Mouse (Mus musculus): ENCODE measurements around the gene Smtnl1. TPM values are rescaled to one million over a fixed set of nuclear protein-coding genes. Genes with fewer than 3 reads are reported as not detected.

Gene Smtnl1
- polyA plus RNA-seq, 1 experiment from 2014 or later, result not detected

- Histone ChIP-seq H3K9me3 (no peaks in the 10 kb centered on the region), H3K4me3 (no peak overlapping the region), H3K4me1 (peaks cover 35% of the 10 kb centered on the region), H3K36me3 (replicated peaks) (no peaks in the 10 kb centered on the region), H3K27me3 (ENCODE audit: poor library complexity, severe bottlenecking) (no peaks in the 10 kb centered on the region), H3K27ac (0 out of 2 replicates have a peak overlapping the region, but pooled peaks have one; percentile 11)
- WGBS, result 43% methylated on average over 3 of the region's 3 CpGs
- DNase-seq (ENCODE audit: extremely low spot score, low spot score), result no peak
Measured at GRCm38 (mm10) chr2:84777706-84778105, 44.7 kb downstream of the Smtnl1 start.

DNA sequence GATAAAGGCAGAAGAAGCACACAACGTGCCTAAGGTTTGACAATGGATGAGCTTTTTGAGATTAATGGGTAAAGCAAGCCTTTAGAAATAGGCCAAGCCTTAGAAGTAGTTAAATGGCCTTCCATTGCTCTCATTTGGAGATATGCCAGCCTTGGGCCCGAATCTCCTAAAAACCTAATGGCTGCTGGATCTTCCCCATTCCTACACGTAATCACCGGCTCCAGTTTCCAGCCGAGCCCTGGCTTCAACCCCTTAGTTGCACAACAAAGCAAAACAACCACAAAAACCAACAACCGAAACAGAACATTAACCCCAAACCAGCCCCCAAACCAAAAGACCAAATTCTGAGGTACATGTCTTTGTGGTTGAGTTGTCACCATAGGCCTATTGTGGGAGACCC is 46.8 kb downstream of the Smtnl1 start:
- 86% methylated on average over 6 of the region's 6 CpGs for WGBS
- Histone ChIP-seq H3K9me3 (no peaks in the 10 kb centered on the region), H3K4me1 (peaks cover 35% of the 10 kb centered on the region), H3K27me3 (ENCODE audit: poor library complexity, severe bottlenecking) (no peaks in the 10 kb centered on the region), H3K27ac (peak overlapping the region; percentile 89), H3K36me3 (replicated peaks) (no peaks in the 10 kb centered on the region), H3K4me3 (no peak overlapping the region)
- no peak for DNase-seq (ENCODE audit: extremely low spot score, low spot score)

- no peaks in the 10 kb centered on the region for H3K36me3 ChIP-seq (replicated peaks)
- no peaks in the 10 kb centered on the region for H3K9me3 ChIP-seq
- H3K4me1 ChIP-seq, result peaks cover 35% of the 10 kb centered on the region
- peak; percentile 23 for DNase-seq (ENCODE audit: extremely low spot score, low spot score)
- H3K27me3 ChIP-seq (ENCODE audit: poor library complexity, severe bottlenecking), result no peaks in the 10 kb centered on the region
- H3K4me3 ChIP-seq, result peak within 1 kb of the TSS; percentile 47
- WGBS, result 68% methylated on average over 9 of the region's 9 CpGs
- H3K27ac ChIP-seq, result peak within 1 kb of the TSS; percentile 89
Measured at GRCm38 (mm10) chr2:84775241-84775640, 47.2 kb downstream of the Smtnl1 start, which contains the start of gene Serping1. Gene Serping1 (minus strand): TSS chr2:84775444.

GRCm38 (mm10) chr2:84774751-84775150 is 47.7 kb downstream of the Smtnl1 start:
- Histone ChIP-seq H3K36me3 (replicated peaks) (0 out of 2 replicates have a peak, but pooled peaks cover 3% of the 10 kb centered on the region), H3K4me3 (peak overlapping the region; percentile 47), H3K27me3 (ENCODE audit: poor library complexity, severe bottlenecking) (no peaks in the 10 kb centered on the region), H3K4me1 (peaks cover 35% of the 10 kb centered on the region), H3K9me3 (no peaks in the 10 kb centered on the region), H3K27ac (peak overlapping the region; percentile 89)
- DNase-seq (ENCODE audit: extremely low spot score, low spot score), result peak; percentile 79
- whole genome bisulfite sequencing, result under 1% methylated on average over 14 of the region's 15 CpGs

DNA sequence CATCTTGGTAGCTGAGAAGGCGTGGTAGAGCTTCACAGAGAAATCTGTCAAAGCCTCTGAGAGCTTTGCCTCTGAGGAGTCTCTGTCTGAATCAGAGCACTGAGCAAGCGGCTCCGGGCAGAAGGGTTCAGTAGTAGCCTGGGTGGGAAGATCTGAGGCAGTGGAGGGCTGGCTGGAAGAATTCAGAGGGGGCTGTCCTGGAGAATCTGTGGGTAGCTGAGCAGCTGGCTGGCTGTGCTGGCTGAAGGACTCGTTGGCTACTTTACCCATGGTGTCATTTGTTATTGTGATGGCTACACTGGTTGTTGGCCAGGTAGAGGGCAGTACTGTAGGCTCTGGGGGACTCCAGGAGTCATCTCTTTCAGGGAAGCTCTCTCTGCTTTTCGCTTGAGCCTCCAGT is 49.3 kb downstream of the Smtnl1 start:
- Histone ChIP-seq H3K4me3 (no peak overlapping the region; the same call in 1 of the 2 replicates), H3K27ac (peak overlapping the region; percentile 89; the same call in 1 of the 2 replicates), H3K4me1 (peaks cover 35% of the 10 kb centered on the region), H3K36me3 (replicated peaks) (0 out of 2 replicates have a peak, but pooled peaks cover 4% of the 10 kb centered on the region), H3K9me3 (no peaks in the 10 kb centered on the region), H3K27me3 (ENCODE audit: poor library complexity, severe bottlenecking) (no peaks in the 10 kb centered on the region)
- DNase-seq (ENCODE audit: extremely low spot score, low spot score), result no peak
- WGBS, result 86% methylated on average over 5 of the region's 5 CpGs

DNA sequence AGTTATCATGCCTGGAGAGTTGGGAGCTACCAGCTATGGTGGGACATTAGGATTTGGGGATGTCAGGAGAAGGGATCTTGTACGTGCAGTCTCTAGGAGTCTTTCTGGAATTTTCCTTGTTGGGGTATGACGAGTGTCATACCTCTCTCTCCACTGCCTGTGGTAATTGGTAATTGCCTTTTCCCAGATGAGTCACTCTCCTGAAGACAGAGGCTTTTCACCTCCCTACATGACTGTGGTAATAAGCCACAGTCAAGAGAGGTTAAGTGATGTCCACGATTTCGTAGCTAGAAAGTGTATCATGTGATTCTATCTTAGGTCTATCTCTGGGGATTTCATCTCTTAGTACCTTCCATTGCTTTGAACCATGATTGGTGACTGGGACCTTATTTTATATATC is 50.0 kb downstream of the Smtnl1 start:
- 0 out of 2 replicates have a peak, but pooled peaks cover 4% of the 10 kb centered on the region for H3K36me3 ChIP-seq (replicated peaks)
- H3K4me3 ChIP-seq, result no peak overlapping the region
- H3K9me3 ChIP-seq, result no peaks in the 10 kb centered on the region
- H3K27me3 ChIP-seq (ENCODE audit: poor library complexity, severe bottlenecking), result no peaks in the 10 kb centered on the region
- no peak overlapping the region for H3K27ac ChIP-seq
- peaks cover 33% of the 10 kb centered on the region for H3K4me1 ChIP-seq
- 91% methylated on average over 4 of the region's 4 CpGs for WGBS
- no peak for DNase-seq (ENCODE audit: extremely low spot score, low spot score)

DNA sequence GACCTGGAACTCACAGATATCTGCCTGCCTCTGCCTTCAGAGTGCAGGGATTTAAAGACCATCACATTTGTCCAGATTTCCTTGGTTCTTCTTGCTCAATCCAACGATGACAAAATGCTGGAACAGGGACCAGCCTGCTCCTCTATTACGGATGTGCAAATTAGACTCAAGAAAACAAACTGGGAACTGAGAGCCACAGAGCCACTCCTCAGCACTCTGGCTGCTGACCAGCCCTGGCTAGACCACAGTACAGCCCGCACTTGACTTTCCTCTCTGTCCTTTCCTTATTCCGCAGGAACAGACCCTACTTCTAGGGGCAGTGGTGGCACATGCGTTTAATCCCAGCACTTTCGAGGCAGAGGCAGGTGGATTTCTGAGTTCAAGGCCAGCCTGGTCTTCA is 52.0 kb downstream of the Smtnl1 start:
- DNase-seq (ENCODE audit: extremely low spot score, low spot score), result no peak
- peaks cover 27% of the 10 kb centered on the region for H3K4me1 ChIP-seq
- no peaks in the 10 kb centered on the region for H3K27me3 ChIP-seq (ENCODE audit: poor library complexity, severe bottlenecking)
- no peak overlapping the region for H3K4me3 ChIP-seq
- peaks cover 4% of the 10 kb centered on the region; the same call in 1 of the 2 replicates for H3K36me3 ChIP-seq (replicated peaks)
- WGBS, result 87% methylated on average over 6 of the region's 6 CpGs
- H3K9me3 ChIP-seq, result no peaks in the 10 kb centered on the region
- H3K27ac ChIP-seq, result no peak overlapping the region

DNA sequence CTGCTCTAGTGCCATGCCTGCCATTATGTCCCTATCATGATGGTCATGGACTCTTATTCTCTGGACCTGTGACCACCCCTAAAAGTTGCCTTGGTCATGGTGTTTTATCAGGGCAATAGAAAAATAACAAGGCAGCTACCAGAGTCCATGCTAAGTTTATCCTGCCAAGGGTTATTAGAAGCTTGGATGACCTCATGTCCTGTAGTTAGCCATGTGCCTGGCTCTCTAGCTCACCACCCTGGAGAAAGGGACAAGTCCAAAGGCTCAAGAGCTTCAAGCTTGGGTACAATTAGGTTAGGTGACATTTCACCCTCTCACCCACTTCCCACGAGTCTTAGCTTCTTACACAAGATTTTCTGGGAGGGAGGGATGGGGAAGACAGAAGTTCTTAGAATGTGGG is 59.6 kb downstream of the Smtnl1 start:
- Histone ChIP-seq H3K27ac (no peak overlapping the region), H3K4me3 (no peak overlapping the region), H3K9me3 (no peaks in the 10 kb centered on the region), H3K4me1 (peaks cover 10% of the 10 kb centered on the region), H3K27me3 (ENCODE audit: poor library complexity, severe bottlenecking) (no peaks in the 10 kb centered on the region), H3K36me3 (replicated peaks) (peaks cover 6% of the 10 kb centered on the region)
- WGBS, result 57% methylated on average over 1 of the region's 1 CpGs
- DNase-seq (ENCODE audit: extremely low spot score, low spot score), result no peak

DNA sequence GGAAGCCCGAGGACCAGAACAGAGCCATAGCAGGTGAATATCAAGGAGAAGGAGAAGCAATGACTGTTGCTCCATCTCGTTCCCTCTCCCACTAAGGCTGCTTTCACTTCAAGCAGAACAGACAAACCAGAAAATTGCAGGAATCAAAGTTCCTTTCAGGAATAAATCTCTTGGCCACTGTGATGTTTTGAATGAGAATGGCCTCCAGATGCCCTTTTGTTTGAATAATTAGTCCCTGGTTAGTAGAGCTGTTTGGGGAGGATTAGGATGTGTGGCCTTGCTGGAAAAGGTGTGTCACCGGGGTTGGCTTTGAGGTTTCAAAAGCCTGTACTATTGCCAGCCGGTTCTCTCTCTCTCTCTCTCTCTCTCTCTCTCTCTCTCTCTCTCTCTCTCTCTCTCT is 60.2 kb downstream of the Smtnl1 start:
- WGBS, result 35% methylated on average over 3 of the region's 4 CpGs
- no peak for DNase-seq (ENCODE audit: extremely low spot score, low spot score)
- H3K27me3 ChIP-seq (ENCODE audit: poor library complexity, severe bottlenecking), result no peaks in the 10 kb centered on the region
- H3K9me3 ChIP-seq, result no peaks in the 10 kb centered on the region
- no peak overlapping the region for H3K4me3 ChIP-seq
- peaks cover 6% of the 10 kb centered on the region for H3K36me3 ChIP-seq (replicated peaks)
- no peak overlapping the region for H3K27ac ChIP-seq
- peaks cover 12% of the 10 kb centered on the region for H3K4me1 ChIP-seq

- peaks cover 6% of the 10 kb centered on the region for H3K36me3 ChIP-seq (replicated peaks)
- WGBS, result 87% methylated on average over 1 of the region's 1 CpGs
- H3K4me3 ChIP-seq, result no peak overlapping the region
- no peak overlapping the region for H3K27ac ChIP-seq
- H3K9me3 ChIP-seq, result no peaks in the 10 kb centered on the region
- peaks cover 16% of the 10 kb centered on the region for H3K4me1 ChIP-seq
- no peak for DNase-seq (ENCODE audit: extremely low spot score, low spot score)
- H3K27me3 ChIP-seq (ENCODE audit: poor library complexity, severe bottlenecking), result no peaks in the 10 kb centered on the region
Measured at GRCm38 (mm10) chr2:84761840-84762239, 60.6 kb downstream of the Smtnl1 start.

DNA sequence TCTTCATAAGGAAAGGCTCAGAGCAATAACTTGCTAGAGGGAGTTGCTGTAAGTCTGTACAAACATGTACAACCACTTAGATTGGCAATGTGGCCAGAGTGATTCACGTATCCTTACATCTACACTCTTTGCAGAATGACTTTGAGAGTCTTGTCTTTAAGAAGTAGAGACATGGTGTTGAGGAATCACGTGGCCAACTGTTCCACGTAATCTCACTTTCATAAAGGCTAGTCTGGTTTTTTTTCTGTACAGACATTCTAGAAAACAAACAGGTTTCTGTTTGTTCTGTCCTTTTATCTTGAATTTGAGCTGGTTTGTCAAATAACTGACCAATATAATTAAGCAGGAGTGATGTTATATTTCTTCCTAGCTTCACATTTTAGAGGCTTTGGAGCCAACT is 61.1 kb downstream of the Smtnl1 start:
- no peak for DNase-seq (ENCODE audit: extremely low spot score, low spot score)
- peaks cover 18% of the 10 kb centered on the region for H3K4me1 ChIP-seq
- H3K4me3 ChIP-seq, result no peak overlapping the region
- peaks cover 6% of the 10 kb centered on the region for H3K36me3 ChIP-seq (replicated peaks)
- no peaks in the 10 kb centered on the region for H3K27me3 ChIP-seq (ENCODE audit: poor library complexity, severe bottlenecking)
- no peak overlapping the region for H3K27ac ChIP-seq
- WGBS, result 87% methylated on average over 3 of the region's 3 CpGs
- no peaks in the 10 kb centered on the region for H3K9me3 ChIP-seq

Measured in forebrain, embryonic 10.5 days (tissue).